8 mouse cellular contexts compared by ENCODE assay signal in genomic region chr3:157566725-157567565, GRCm38 (mm10). TPM values are rescaled to one million over a fixed set of nuclear protein-coding genes. Genes with fewer than 3 reads are reported as not detected.
DNase-seq lines count a peak whose midpoint lies in the region; ATAC-seq lines count a peak whose summit lies in the region.

Gene Ptger3, plus strand, starts transcription at chr3:157566892.

- peak; percentile 22 to 53 for DNase-seq in left cerebral cortex, adult 18-20 months (ENCODE audit: low spot score in 2 of 2)
- DNase-seq in left cerebral cortex, adult 11 months (ENCODE audit: low spot score): no peak
- no peak for DNase-seq in gonadal fat pad, adult 2 months (ENCODE audit: low read depth)
- no peak for DNase-seq in liver, embryonic 13.5 days
- DNase-seq in yolk sac, embryonic 10.5 days (ENCODE audit: low spot score): peak; percentile 26

- peak; percentile 87 for ATAC-seq in kidney, embryonic 14.5 days (ENCODE audit: low FRiP score, low TSS enrichment)
- peak; percentile 68 for ATAC-seq in liver, embryonic 13.5 days (ENCODE audit: low read depth)
- peak; percentile 76 for ATAC-seq in neural tube, embryonic 13.5 days (ENCODE audit: low read depth)

- H3K4me2 ChIP-seq in kidney, embryonic 14.5 days (replicated peaks; ENCODE audit: low read depth, low read length): peak within 1 kb of the TSS; percentile 80
- peak within 1 kb of the TSS; percentile 83 for H3K4me2 ChIP-seq in liver, embryonic 13.5 days
- H3K4me2 ChIP-seq in neural tube, embryonic 13.5 days: peak within 1 kb of the TSS; percentile 83

- H3K4me3 ChIP-seq in brown adipose tissue, adult 24 weeks (ENCODE audit: insufficient read depth, low read depth, low read length): peak within 1 kb of the TSS; percentile 78
- H3K4me3 ChIP-seq in kidney, embryonic 14.5 days (ENCODE audit: low read length): peak within 1 kb of the TSS; percentile 49
- H3K4me3 ChIP-seq in liver, embryonic 13.5 days (replicated peaks): peak within 1 kb of the TSS; percentile 57
- peak within 1 kb of the TSS; percentile 47 for H3K4me3 ChIP-seq in neural tube, embryonic 13.5 days

- WGBS in kidney, embryonic 14.5 days: 2% methylated on average over 81 of the region's 84 CpGs
- WGBS in liver, embryonic 13.5 days (ENCODE audit: insufficient replicate concordance): 1% methylated on average over 84 of the region's 84 CpGs
- WGBS in neural tube, embryonic 13.5 days: 1% methylated on average over 84 of the region's 84 CpGs

- peaks cover 32% of the 10 kb centered on the region for H3K27me3 ChIP-seq in kidney, embryonic 14.5 days (ENCODE audit: control insufficient read depth, insufficient read depth, low read length)
- peaks cover 34% of the 10 kb centered on the region for H3K27me3 ChIP-seq in liver, embryonic 13.5 days
- H3K27me3 ChIP-seq in neural tube, embryonic 13.5 days: peaks cover 49% of the 10 kb centered on the region

- peak within 1 kb of the TSS; percentile 42 for H3K9ac ChIP-seq in kidney, embryonic 14.5 days (ENCODE audit: low read depth, low read length)
- peak within 1 kb of the TSS; percentile 54 for H3K9ac ChIP-seq in liver, embryonic 13.5 days
- H3K9ac ChIP-seq in neural tube, embryonic 13.5 days: peak within 1 kb of the TSS; percentile 60

- H3K36me3 ChIP-seq in kidney, embryonic 14.5 days (ENCODE audit: control insufficient read depth, insufficient read depth, low read length): no peaks in the 10 kb centered on the region
- no peaks in the 10 kb centered on the region for H3K36me3 ChIP-seq in liver, embryonic 13.5 days
- no peaks in the 10 kb centered on the region for H3K36me3 ChIP-seq in neural tube, embryonic 13.5 days

- H3K9me3 ChIP-seq in kidney, embryonic 14.5 days (ENCODE audit: control insufficient read depth, low read length): no peaks in the 10 kb centered on the region
- H3K9me3 ChIP-seq in liver, embryonic 13.5 days (replicated peaks): no peaks in the 10 kb centered on the region
- no peaks in the 10 kb centered on the region for H3K9me3 ChIP-seq in neural tube, embryonic 13.5 days

- peak within 1 kb of the TSS; percentile 65 for H3K27ac ChIP-seq in brown adipose tissue, adult 24 weeks (replicated peaks; ENCODE audit: low read depth, low read length)
- no peak within 1 kb of the TSS for H3K27ac ChIP-seq in kidney, embryonic 14.5 days (ENCODE audit: low read depth, low read length)
- H3K27ac ChIP-seq in liver, embryonic 13.5 days: no peak within 1 kb of the TSS
- no peak within 1 kb of the TSS for H3K27ac ChIP-seq in neural tube, embryonic 13.5 days (replicated peaks)

- 0 out of 2 replicates have a peak, but pooled peaks cover 1% of the 10 kb centered on the region for H3K4me1 ChIP-seq in brown adipose tissue, adult 24 weeks (ENCODE audit: control insufficient read depth, insufficient read depth, insufficient read length, low read length)
- no peaks in the 10 kb centered on the region for H3K4me1 ChIP-seq in kidney, embryonic 14.5 days (ENCODE audit: control insufficient read depth, insufficient read depth, low read length)
- H3K4me1 ChIP-seq in liver, embryonic 13.5 days (replicated peaks): peaks cover 23% of the 10 kb centered on the region
- H3K4me1 ChIP-seq in neural tube, embryonic 13.5 days (replicated peaks): peaks cover 14% of the 10 kb centered on the region

RNA-seq across cellular contexts. Expression of gene Ptger3, which starts in this region (rescaled TPM):
- total RNA-seq in left cerebral cortex, adult 18-20 months (2021): 1 to 10 TPM; 3.5 to 4.0 TPM
- polyA plus RNA-seq in brown adipose tissue, adult 24 weeks (2012; ENCODE audit: insufficient read depth, insufficient read length, missing spikeins): 110 and 119 TPM in 2 replicates
- polyA plus RNA-seq in gonadal fat pad, adult 2 months (2012; rRNA removed): 13.7 and 26.0 TPM in 2 replicates
- 2.4 and 4.1 TPM in 2 replicates for polyA plus RNA-seq in kidney, embryonic 14.5 days (2014; fragmentation: Nextera tagmentation; extraction: Ambion mirVana)
- 5.2 and 5.3 TPM in 2 replicates for polyA plus RNA-seq in liver, embryonic 13.5 days (2015; fragmentation: Nextera tagmentation; extraction: Ambion mirVana)
- polyA plus RNA-seq in neural tube, embryonic 13.5 days (2015; fragmentation: Nextera tagmentation; extraction: Ambion mirVana): 4.4 and 5.1 TPM in 2 replicates

Comparison
In these comparisons a context has a peak if more than half of its experiments do, and no peak if none do; other contexts are left out.
1. DNase-seq: peak in left cerebral cortex, adult 18-20 months (2 of 2) and yolk sac, embryonic 10.5 days (single experiment); none in left cerebral cortex, adult 11 months (single experiment), gonadal fat pad, adult 2 months (single experiment) and liver, embryonic 13.5 days (single experiment).
2. Peak in every context shown above with its lines, with median percentiles within 50 percentile points of each other: H3K4me3 ChIP-seq, ATAC-seq, H3K4me2 ChIP-seq and H3K9ac ChIP-seq.